Mouse (Mus musculus) embryonic facial prominence, embryonic 10.5 days (tissue): ENCODE measurements at regions not wholly inside any gene's neighbourhood (a gene's known extent, or its start where the extent isn't known, plus 50 kb on each side); places are given as distances from the start of the nearest gene placed in this dataset.

Experiments used
- DNase-seq: peaks from one replicate; pipeline ENCODE4 v3.0.0-alpha.2; 2017; ENCODE audit warnings: low spot score
- H3K27ac ChIP-seq: fragments of 300-500 bp; sonication (generic); replicated peaks from 2 replicates; pipeline ENCODE4 v1.5.1; 2016; ENCODE audit warnings: mild to moderate bottlenecking
- H3K27me3 ChIP-seq: fragments of 300-500 bp; sonication (generic); replicated peaks from 2 replicates; pipeline ENCODE4 v1.6.1; 2016; ENCODE audit warnings: low read depth, mild to moderate bottlenecking; ENCODE audit not compliant: poor library complexity, severe bottlenecking
- H3K36me3 ChIP-seq: fragments of 300-500 bp; sonication (generic); replicated peaks from 2 replicates; pipeline ENCODE4 v1.6.1; 2016; ENCODE audit warnings: mild to moderate bottlenecking, moderate library complexity
- H3K4me1 ChIP-seq: fragments of 300-500 bp; sonication (generic); 2 replicates; pipeline ENCODE4 v1.6.1; 2016
- H3K4me3 ChIP-seq: fragments of 300-500 bp; sonication (generic); 2 replicates; pipeline ENCODE4 v1.5.1; 2016; ENCODE audit warnings: mild to moderate bottlenecking, moderate library complexity
- H3K9me3 ChIP-seq: fragments of 300-500 bp; sonication (generic); 2 replicates; pipeline ENCODE4 v1.6.1; 2016; ENCODE audit warnings: mild to moderate bottlenecking
- WGBS: fragments of 180-500 bp; shearing (Covaris S2); methylation state at CpG from one replicate; pipeline ENCODE4 v1.1.7; 2016; 5-methylcytosine and 5-hydroxymethylcytosine counted together

GRCm38 (mm10) chr10:16438414-16438813, 1284.6 kb upstream of the Cited2 start:
- H3K4me1 ChIP-seq, result no peaks in the 10 kb centered on the region
- no peak overlapping the region for H3K27ac ChIP-seq
- no peak for DNase-seq
- H3K36me3 ChIP-seq, result no peaks in the 10 kb centered on the region
- no peaks in the 10 kb centered on the region for H3K27me3 ChIP-seq
- no peaks in the 10 kb centered on the region for H3K9me3 ChIP-seq
- WGBS, result 93% methylated on average over 4 of the region's 4 CpGs
- no peak overlapping the region for H3K4me3 ChIP-seq

GRCm38 (mm10) chr10:16440932-16441640, 1281.9 kb upstream of the Cited2 start:
- Histone ChIP-seq H3K36me3 (no peaks in the 10 kb centered on the region), H3K9me3 (no peaks in the 10 kb centered on the region), H3K4me1 (no peaks in the 10 kb centered on the region), H3K4me3 (no peak overlapping the region), H3K27ac (0 out of 2 replicates have a peak overlapping the region, but pooled peaks have one; percentile 24), H3K27me3 (no peaks in the 10 kb centered on the region)
- no peak for DNase-seq
- 44% methylated on average over 3 of the region's 3 CpGs for WGBS

GRCm38 (mm10) chr10:16441661-16442072, 1281.4 kb upstream of the Cited2 start:
- Histone ChIP-seq H3K27ac (no peak overlapping the region), H3K9me3 (no peaks in the 10 kb centered on the region), H3K4me3 (no peak overlapping the region), H3K36me3 (no peaks in the 10 kb centered on the region), H3K27me3 (no peaks in the 10 kb centered on the region), H3K4me1 (no peaks in the 10 kb centered on the region)
- WGBS, result 75% methylated on average over 2 of the region's 2 CpGs
- no peak for DNase-seq

GRCm38 (mm10) chr10:16443901-16444300, 1279.1 kb upstream of the Cited2 start:
- H3K4me3 ChIP-seq, result no peak overlapping the region
- no peaks in the 10 kb centered on the region for H3K4me1 ChIP-seq
- no peaks in the 10 kb centered on the region for H3K36me3 ChIP-seq
- no peaks in the 10 kb centered on the region for H3K9me3 ChIP-seq
- DNase-seq, result no peak
- H3K27ac ChIP-seq, result no peak overlapping the region
- H3K27me3 ChIP-seq, result no peaks in the 10 kb centered on the region

- Histone ChIP-seq H3K27me3 (no peaks in the 10 kb centered on the region), H3K4me3 (no peak overlapping the region), H3K36me3 (no peaks in the 10 kb centered on the region), H3K9me3 (no peaks in the 10 kb centered on the region), H3K27ac (no peak overlapping the region), H3K4me1 (no peaks in the 10 kb centered on the region)
- no peak for DNase-seq
- WGBS, result 78% methylated on average over 3 of the region's 3 CpGs
These were observed 1255.1 kb upstream of the Cited2 start for GRCm38 (mm10) chr10:16467935-16468334.

GRCm38 (mm10) chr10:16469711-16470110, 1253.3 kb upstream of the Cited2 start:
- no peak for DNase-seq
- Histone ChIP-seq H3K4me1 (no peaks in the 10 kb centered on the region), H3K4me3 (no peak overlapping the region), H3K9me3 (no peaks in the 10 kb centered on the region), H3K27ac (no peak overlapping the region), H3K36me3 (no peaks in the 10 kb centered on the region), H3K27me3 (no peaks in the 10 kb centered on the region)
- 42% methylated on average over 1 of the region's 1 CpGs for WGBS

- Histone ChIP-seq H3K27ac (no peak overlapping the region), H3K27me3 (no peaks in the 10 kb centered on the region), H3K4me1 (no peaks in the 10 kb centered on the region), H3K36me3 (no peaks in the 10 kb centered on the region), H3K9me3 (no peaks in the 10 kb centered on the region), H3K4me3 (no peak overlapping the region)
- 84% methylated on average over 1 of the region's 1 CpGs for WGBS
- DNase-seq, result no peak
These were observed 1249.0 kb upstream of the Cited2 start for GRCm38 (mm10) chr10:16473952-16474521.

GRCm38 (mm10) chr10:16498580-16498979, 1224.4 kb upstream of the Cited2 start:
- no peak for DNase-seq
- Histone ChIP-seq H3K4me3 (no peak overlapping the region), H3K9me3 (no peaks in the 10 kb centered on the region), H3K27ac (no peak overlapping the region), H3K4me1 (no peaks in the 10 kb centered on the region), H3K27me3 (no peaks in the 10 kb centered on the region), H3K36me3 (no peaks in the 10 kb centered on the region)
- 88% methylated on average over 1 of the region's 1 CpGs for WGBS

GRCm38 (mm10) chr10:16507681-16508080, 1215.3 kb upstream of the Cited2 start:
- no peak overlapping the region for H3K4me3 ChIP-seq
- no peaks in the 10 kb centered on the region for H3K9me3 ChIP-seq
- no peak for DNase-seq
- no peak overlapping the region for H3K27ac ChIP-seq
- no peaks in the 10 kb centered on the region for H3K27me3 ChIP-seq
- WGBS, result 87% methylated on average over 2 of the region's 2 CpGs
- H3K4me1 ChIP-seq, result no peaks in the 10 kb centered on the region
- H3K36me3 ChIP-seq, result no peaks in the 10 kb centered on the region

GRCm38 (mm10) chr10:16508161-16508560, 1214.9 kb upstream of the Cited2 start:
- 75% methylated on average over 6 of the region's 6 CpGs for WGBS
- H3K27ac ChIP-seq, result no peak overlapping the region

GRCm38 (mm10) chr10:16514656-16515055, 1208.4 kb upstream of the Cited2 start:
- H3K4me3 ChIP-seq, result no peak overlapping the region
- H3K36me3 ChIP-seq, result no peaks in the 10 kb centered on the region
- no peaks in the 10 kb centered on the region for H3K9me3 ChIP-seq
- DNase-seq, result no peak
- no peak overlapping the region for H3K27ac ChIP-seq
- 80% methylated on average over 2 of the region's 2 CpGs for WGBS
- H3K4me1 ChIP-seq, result no peaks in the 10 kb centered on the region
- no peaks in the 10 kb centered on the region for H3K27me3 ChIP-seq

More at GRCm38 (mm10) chr10:16508161-16508560, 1214.9 kb upstream of the Cited2 start:
- H3K36me3 ChIP-seq, result no peaks in the 10 kb centered on the region
- H3K4me1 ChIP-seq, result no peaks in the 10 kb centered on the region
- no peak overlapping the region for H3K4me3 ChIP-seq
- DNase-seq, result no peak
- no peaks in the 10 kb centered on the region for H3K27me3 ChIP-seq
- H3K9me3 ChIP-seq, result no peaks in the 10 kb centered on the region

- no peak overlapping the region for H3K27ac ChIP-seq
- no peaks in the 10 kb centered on the region for H3K4me1 ChIP-seq
- no peaks in the 10 kb centered on the region for H3K9me3 ChIP-seq
- no peak overlapping the region for H3K4me3 ChIP-seq
- no peaks in the 10 kb centered on the region for H3K27me3 ChIP-seq
- DNase-seq, result no peak
- H3K36me3 ChIP-seq, result no peaks in the 10 kb centered on the region
These were observed 1201.1 kb upstream of the Cited2 start for GRCm38 (mm10) chr10:16521895-16522294.

GRCm38 (mm10) chr10:16524101-16524500, 1198.9 kb upstream of the Cited2 start:
- no peaks in the 10 kb centered on the region for H3K36me3 ChIP-seq
- DNase-seq, result no peak
- no peaks in the 10 kb centered on the region for H3K27me3 ChIP-seq
- no peaks in the 10 kb centered on the region for H3K9me3 ChIP-seq
- H3K4me3 ChIP-seq, result no peak overlapping the region
- 92% methylated on average over 1 of the region's 1 CpGs for WGBS
- no peaks in the 10 kb centered on the region for H3K4me1 ChIP-seq
- no peak overlapping the region for H3K27ac ChIP-seq
